Mouse (Mus musculus): ENCODE results near the gene Ddr2. TPM values are rescaled to one million over a fixed set of nuclear protein-coding genes. Genes with fewer than 3 reads are reported as not detected.
"Not testable (repeated sequence)": the region's sequence is repeated elsewhere in the genome, so short reads cannot be mapped to it uniquely, and the experiment has no call there.

Ddr2 gene
- polyA plus RNA-seq, 2 experiments = 64.1 to 86.7 TPM

GRCm38 (mm10) chr1:170009296-170009695 lies 101.3 kb downstream of the Ddr2 start:
- no peak for DNase-seq (ENCODE audit: low spot score)
- Histone ChIP-seq H3K27ac (replicated peaks; ENCODE audit: low read depth, low read length) (no peak overlapping the region), H3K9ac (ENCODE audit: low read depth, low read length, severe bottlenecking) (no peak overlapping the region), H3K27me3 (ENCODE audit: control insufficient read depth, insufficient read depth, low read length) (no peaks in the 10 kb centered on the region), H3K4me2 (replicated peaks; ENCODE audit: low read depth, low read length, severe bottlenecking) (no peak overlapping the region), H3K4me3 (replicated peaks; ENCODE audit: low read length) (no peak overlapping the region), H3K36me3 (ENCODE audit: control insufficient read depth, insufficient read depth, low read length) (peaks cover 19% of the 10 kb centered on the region), H3K4me1 (ENCODE audit: control insufficient read depth, insufficient read depth, low read length) (no peaks in the 10 kb centered on the region), H3K9me3 (ENCODE audit: control insufficient read depth, low read length) (no peaks in the 10 kb centered on the region)
- no peak for ATAC-seq (ENCODE audit: low FRiP score, low read depth)
- no peak for TF ChIP-seq POLR2A (IDR thresholded peaks at IDR 0.05; ENCODE audit: borderline replicate concordance, extremely low read depth, insufficient read depth, insufficient read length)
- 88% methylated on average over 1 of the region's 1 CpGs for WGBS

- 66% methylated on average over 13 of the region's 13 CpGs for WGBS
- Histone ChIP-seq H3K4me2 (replicated peaks; ENCODE audit: low read depth, low read length, severe bottlenecking) (no peak overlapping the region), H3K4me3 (replicated peaks; ENCODE audit: low read length) (no peak overlapping the region), H3K4me1 (ENCODE audit: control insufficient read depth, insufficient read depth, low read length) (no peaks in the 10 kb centered on the region), H3K27ac (replicated peaks; ENCODE audit: low read depth, low read length) (no peak overlapping the region), H3K9ac (ENCODE audit: low read depth, low read length, severe bottlenecking) (no peak overlapping the region), H3K36me3 (ENCODE audit: control insufficient read depth, insufficient read depth, low read length) (peaks cover 24% of the 10 kb centered on the region), H3K27me3 (ENCODE audit: control insufficient read depth, insufficient read depth, low read length) (no peaks in the 10 kb centered on the region), H3K9me3 (ENCODE audit: control insufficient read depth, low read length) (no peaks in the 10 kb centered on the region)
- no peak for DNase-seq (ENCODE audit: low spot score)
- peak; percentile 47; the same call in 1 of the 2 replicates for ATAC-seq (ENCODE audit: low FRiP score, low read depth)
- no peak for TF ChIP-seq POLR2A (IDR thresholded peaks at IDR 0.05; ENCODE audit: borderline replicate concordance, extremely low read depth, insufficient read depth, insufficient read length)
These were observed 101.9 kb downstream of the Ddr2 start for GRCm38 (mm10) chr1:170008432-170009220.

GRCm38 (mm10) chr1:170006516-170006915 lies 104.0 kb downstream of the Ddr2 start:
- ATAC-seq (ENCODE audit: low FRiP score, low read depth) = 0 out of 2 replicates have a peak, but pooled peaks have one; percentile 44
- 61% methylated on average over 5 of the region's 5 CpGs for WGBS
- Histone ChIP-seq H3K27ac (replicated peaks; ENCODE audit: low read depth, low read length) (no peak overlapping the region), H3K36me3 (ENCODE audit: control insufficient read depth, insufficient read depth, low read length) (peaks cover 40% of the 10 kb centered on the region), H3K4me2 (replicated peaks; ENCODE audit: low read depth, low read length, severe bottlenecking) (no peak overlapping the region), H3K9me3 (ENCODE audit: control insufficient read depth, low read length) (no peaks in the 10 kb centered on the region), H3K27me3 (ENCODE audit: control insufficient read depth, insufficient read depth, low read length) (no peaks in the 10 kb centered on the region), H3K4me3 (replicated peaks; ENCODE audit: low read length) (no peak overlapping the region), H3K9ac (ENCODE audit: low read depth, low read length, severe bottlenecking) (no peak overlapping the region), H3K4me1 (ENCODE audit: control insufficient read depth, insufficient read depth, low read length) (no peaks in the 10 kb centered on the region)
- DNase-seq (ENCODE audit: low spot score) = peak; percentile 5
- TF ChIP-seq POLR2A (IDR thresholded peaks at IDR 0.05; ENCODE audit: borderline replicate concordance, extremely low read depth, insufficient read depth, insufficient read length) = no peak

- peaks cover 51% of the 10 kb centered on the region for H3K36me3 ChIP-seq (ENCODE audit: control insufficient read depth, insufficient read depth, low read length)
- no peak for TF ChIP-seq POLR2A (IDR thresholded peaks at IDR 0.05; ENCODE audit: borderline replicate concordance, extremely low read depth, insufficient read depth, insufficient read length)
- H3K9me3 ChIP-seq (ENCODE audit: control insufficient read depth, low read length) = no peaks in the 10 kb centered on the region
- 79% methylated on average over 3 of the region's 3 CpGs for WGBS
- H3K4me2 ChIP-seq (replicated peaks; ENCODE audit: low read depth, low read length, severe bottlenecking) = no peak overlapping the region
- H3K4me1 ChIP-seq (ENCODE audit: control insufficient read depth, insufficient read depth, low read length) = no peaks in the 10 kb centered on the region
- H3K4me3 ChIP-seq (replicated peaks; ENCODE audit: low read length) = no peak overlapping the region
- DNase-seq (ENCODE audit: low spot score) (no peak), ATAC-seq (ENCODE audit: low FRiP score, low read depth) (no peak)
- no peak overlapping the region for H3K9ac ChIP-seq (ENCODE audit: low read depth, low read length, severe bottlenecking)
- no peak overlapping the region for H3K27ac ChIP-seq (replicated peaks; ENCODE audit: low read depth, low read length)
- H3K27me3 ChIP-seq (ENCODE audit: control insufficient read depth, insufficient read depth, low read length) = no peaks in the 10 kb centered on the region
These were observed 105.3 kb downstream of the Ddr2 start for GRCm38 (mm10) chr1:170005297-170005696.

GRCm38 (mm10) chr1:169993901-169994300 lies 116.7 kb downstream of the Ddr2 start:
- not testable (repeated sequence) for H3K27me3 ChIP-seq (ENCODE audit: control insufficient read depth, insufficient read depth, low read length); H3K4me1 ChIP-seq (ENCODE audit: control insufficient read depth, insufficient read depth, low read length); H3K4me3 ChIP-seq (replicated peaks; ENCODE audit: low read length); ATAC-seq (ENCODE audit: low FRiP score, low read depth); H3K9ac ChIP-seq (ENCODE audit: low read depth, low read length, severe bottlenecking); H3K4me2 ChIP-seq (replicated peaks; ENCODE audit: low read depth, low read length, severe bottlenecking); DNase-seq (ENCODE audit: low spot score); H3K27ac ChIP-seq (replicated peaks; ENCODE audit: low read depth, low read length); H3K9me3 ChIP-seq (ENCODE audit: control insufficient read depth, low read length)
- peaks cover 56% of the 10 kb centered on the region for H3K36me3 ChIP-seq (ENCODE audit: control insufficient read depth, insufficient read depth, low read length)
- 94% methylated on average over 5 of the region's 6 CpGs for WGBS
